Mouse (Mus musculus) cerebellum, adult 8-10 months (tissue): ENCODE measurements around the gene Vps52.
"Not testable (repeated sequence)": the region's sequence is repeated elsewhere in the genome, so short reads cannot be mapped to it uniquely, and the experiment has no call there.

ENCODE experiments used
- DNase-seq: peaks from one replicate; pipeline ENCODE4 v3.0.0; 2022

The Vps52 gene

DNA sequence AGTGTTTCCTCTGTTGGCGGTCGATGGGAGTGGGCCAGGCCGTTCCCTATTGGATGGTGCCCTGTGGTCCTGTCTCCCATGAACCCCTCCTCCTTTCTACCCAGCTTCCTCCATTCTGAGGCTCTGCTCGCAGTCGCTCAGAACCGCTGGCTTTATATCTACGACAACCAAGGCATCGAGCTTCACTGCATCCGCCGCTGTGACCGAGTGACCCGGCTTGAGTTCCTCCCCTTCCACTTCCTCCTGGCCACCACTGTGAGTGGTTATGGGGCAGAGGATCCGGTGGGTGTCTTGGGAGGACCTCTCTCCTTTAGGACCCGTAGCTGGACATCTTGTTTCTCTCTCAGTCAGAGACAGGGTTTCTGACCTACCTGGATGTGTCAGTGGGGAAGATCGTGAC, 12.2 kb upstream of the Vps52 start:
- no peak for DNase-seq

DNA sequence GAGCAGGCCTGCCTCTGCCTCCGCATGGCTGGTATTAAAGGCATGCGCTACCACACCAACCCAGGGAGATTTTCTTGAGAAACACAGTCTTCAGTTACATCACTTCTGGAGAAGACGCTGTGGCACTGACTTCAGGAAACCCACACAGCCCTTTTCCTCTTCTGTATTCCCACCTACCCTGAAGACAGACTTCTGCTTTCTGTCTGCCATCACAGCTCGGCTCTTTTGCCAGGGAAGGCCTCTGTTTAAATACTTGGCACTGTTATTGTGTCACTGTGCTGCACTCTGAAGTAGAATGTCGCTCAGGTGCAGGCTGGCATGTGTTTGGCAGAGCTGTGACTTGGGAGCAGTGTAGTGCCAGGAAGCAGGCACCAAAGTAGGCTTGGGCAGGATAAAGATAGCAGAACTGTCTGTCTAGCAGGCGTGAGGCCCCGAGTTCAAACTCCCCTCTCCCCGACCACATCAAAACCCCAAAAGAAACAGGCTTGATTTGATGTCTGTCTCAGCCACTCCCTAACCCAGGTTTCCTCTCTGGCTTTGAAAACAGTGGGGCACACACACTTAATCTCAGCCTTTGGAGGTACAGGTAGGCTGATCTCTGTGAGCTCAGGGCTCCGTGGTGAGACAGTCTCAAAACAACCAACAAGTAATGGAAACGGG, 8.1 kb upstream of the Vps52 start:
- DNase-seq: no peak

DNA sequence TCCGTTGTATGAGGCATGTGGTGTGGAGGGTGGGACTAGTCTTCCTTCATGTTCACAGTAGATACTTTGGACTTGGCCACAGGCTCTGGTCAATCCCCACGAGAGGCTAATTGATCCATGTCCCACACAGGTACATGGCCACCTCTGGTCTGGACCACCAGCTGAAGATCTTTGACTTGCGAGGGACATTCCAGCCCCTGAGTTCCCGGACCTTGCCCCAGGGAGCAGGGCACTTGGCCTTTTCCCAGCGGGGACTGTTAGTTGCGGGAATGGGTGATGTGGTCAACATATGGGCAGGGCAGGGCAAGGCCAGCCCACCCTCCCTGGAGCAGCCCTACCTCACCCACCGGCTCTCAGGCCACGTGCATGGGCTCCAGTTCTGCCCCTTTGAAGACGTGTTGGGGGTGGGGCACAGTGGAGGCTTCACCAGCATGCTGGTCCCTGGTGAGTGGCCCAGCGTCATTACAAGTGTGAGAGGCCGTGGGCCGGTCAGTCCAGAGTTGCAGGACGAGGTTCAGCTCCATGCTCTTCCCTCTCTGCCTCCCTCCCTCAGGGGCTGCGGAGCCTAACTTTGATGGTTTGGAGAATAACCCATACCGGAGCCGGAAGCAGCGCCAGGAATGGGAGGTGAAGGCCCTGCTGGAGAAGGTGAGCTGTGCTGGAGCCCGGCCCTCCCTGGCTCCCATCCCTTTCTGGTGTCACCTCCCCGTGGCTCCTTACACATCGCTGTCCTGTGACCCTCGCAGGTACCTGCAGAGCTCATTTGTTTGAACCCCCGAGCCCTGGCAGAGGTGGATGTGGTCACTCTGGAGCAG, 7.3 kb upstream of the Vps52 start:
- peak; percentile 21 for DNase-seq

DNA sequence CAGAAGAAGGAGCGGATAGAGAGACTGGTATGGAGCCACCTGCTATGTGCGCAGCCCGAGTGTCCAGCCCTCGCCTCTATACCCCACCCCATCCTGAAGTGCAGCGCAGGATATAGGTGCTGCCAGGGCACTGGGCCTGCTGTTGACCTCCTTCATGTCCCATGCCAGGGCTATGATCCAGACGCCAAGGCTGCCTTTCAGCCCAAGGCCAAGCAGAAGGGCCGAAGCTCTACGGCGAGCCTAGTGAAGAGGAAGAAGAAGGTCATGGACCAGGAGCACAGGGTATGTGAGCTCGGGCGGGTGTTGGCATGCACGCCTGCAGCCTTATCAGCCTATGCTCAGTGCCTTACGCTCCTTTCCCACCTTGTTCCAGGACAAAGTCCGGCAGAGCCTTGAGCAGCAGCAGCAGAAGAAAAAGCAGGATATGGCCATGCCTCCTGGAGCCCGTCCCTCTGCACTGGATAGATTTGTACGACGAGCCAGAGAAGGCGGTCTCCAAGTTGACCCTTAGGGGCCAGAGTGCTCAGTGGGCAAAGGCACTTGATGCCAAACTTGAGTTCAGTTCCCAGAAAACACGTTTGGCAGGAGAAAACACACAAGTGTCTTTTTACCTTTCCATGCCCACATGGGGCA, 6.6 kb upstream of the Vps52 start:
- DNase-seq: peak; percentile 13

DNA sequence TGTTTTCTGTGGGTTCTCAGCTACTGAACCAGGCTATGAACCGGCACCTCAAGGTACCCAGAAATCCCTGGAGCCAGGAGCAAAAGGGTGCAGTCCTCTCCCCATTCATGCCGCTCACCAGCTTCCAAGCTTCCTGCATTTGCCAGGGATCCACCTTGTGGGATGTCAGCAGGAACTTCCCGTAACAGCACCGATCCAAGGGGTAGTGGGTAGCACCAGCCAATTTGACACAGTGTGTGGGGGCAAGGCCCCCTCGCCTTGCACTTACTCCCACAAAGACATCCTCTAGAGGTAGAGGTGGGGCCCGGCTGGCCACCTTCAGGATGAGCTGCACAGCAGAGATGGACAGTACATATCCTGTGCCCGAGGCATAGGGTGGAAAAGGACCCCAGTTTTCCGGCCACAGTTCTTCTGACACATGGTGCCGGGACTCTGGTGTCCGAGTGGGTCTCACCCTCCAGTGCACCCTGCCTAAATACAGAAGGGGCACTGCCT, 5.4 kb upstream of the Vps52 start:
- DNase-seq: peak; percentile 23

DNA sequence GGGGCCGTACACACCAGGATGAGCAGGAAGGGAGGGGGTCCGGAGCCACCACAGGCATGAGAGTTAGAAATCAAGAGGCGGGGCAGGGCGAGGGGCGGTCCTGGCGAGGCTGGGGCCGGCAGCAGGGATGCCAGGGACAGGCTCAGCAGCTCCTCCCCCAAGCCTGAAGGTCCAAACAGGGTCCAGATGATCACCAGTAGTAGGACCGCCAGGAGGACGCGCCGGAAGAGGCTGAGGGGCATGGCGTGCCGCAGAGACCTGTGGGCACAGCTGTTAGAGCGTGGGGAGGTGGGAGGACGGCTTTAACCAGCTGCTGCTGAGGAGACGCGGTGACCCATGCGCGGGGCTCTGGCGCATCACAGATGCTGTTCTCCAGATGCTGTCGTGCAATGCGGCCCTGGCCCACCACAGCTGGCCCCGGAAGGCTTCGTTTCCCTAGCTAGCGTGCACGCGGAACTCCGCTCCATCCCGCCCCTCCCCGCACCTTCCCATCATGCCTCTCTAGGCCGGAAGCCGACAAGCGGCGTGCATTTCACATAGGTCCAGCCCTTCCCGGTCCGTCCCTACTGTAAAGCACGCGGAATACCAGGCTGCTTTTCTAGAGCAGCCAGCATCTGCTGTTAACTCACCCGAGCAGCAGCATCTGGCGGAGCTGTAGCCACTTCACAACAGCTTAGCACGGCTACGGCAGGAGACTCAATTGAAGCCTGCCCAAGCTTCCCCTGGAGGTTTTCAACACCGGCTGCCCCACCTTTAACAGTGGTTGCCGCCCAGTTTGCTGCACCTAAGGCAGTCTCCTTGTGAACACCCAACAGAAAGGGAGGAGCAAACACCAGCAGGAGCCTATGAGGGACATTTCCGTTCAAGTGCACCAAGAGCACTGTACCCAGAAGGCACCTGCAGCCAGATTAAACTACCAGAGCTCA, 4.3 kb upstream of the Vps52 start, which contains the start of gene B3galt4:
B3galt4 (minus strand) TSS at position 468 of the 926 bp plus-strand sequence.
- peak; percentile 54 for DNase-seq

DNA sequence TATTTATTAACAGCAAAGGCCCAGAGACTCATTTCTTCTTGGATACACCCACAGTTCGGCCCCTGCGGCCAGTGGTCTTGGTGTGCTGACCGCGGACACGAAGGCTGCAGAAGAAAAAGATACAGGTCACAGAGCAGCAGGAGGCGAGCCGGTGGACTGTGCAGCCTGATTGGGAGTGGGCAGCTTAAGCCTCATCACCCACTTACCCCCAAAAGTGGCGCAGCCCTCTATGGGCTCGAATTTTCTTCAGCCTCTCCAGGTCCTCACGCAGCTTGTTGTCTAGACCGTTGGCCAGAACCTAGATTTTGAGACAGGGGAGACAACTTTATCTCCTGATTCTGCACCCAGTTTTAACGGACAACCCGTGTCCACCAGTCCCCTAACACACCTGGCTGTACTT, 3.6 kb upstream of the Vps52 start:
- DNase-seq: not testable (repeated sequence)

DNA sequence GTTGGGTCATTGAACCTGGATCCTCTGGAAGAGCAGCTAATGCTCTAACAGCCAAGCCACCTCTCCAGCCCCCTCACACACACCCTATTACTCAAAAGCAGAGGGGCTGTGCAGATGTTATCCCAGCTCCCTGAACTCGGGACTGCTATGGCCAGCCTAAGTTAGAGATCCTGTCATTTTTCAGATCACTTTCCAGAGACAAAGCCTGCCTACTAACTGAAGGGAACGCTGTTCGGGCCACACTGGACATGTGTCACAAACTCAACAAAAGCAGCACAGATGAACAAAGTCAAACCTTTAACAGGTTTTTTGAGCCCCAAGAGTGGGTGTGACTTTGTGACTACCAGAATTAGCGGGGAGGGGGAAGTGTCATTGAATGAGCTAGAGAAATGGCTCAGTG, 2.7 kb upstream of the Vps52 start:
- no peak for DNase-seq

DNA sequence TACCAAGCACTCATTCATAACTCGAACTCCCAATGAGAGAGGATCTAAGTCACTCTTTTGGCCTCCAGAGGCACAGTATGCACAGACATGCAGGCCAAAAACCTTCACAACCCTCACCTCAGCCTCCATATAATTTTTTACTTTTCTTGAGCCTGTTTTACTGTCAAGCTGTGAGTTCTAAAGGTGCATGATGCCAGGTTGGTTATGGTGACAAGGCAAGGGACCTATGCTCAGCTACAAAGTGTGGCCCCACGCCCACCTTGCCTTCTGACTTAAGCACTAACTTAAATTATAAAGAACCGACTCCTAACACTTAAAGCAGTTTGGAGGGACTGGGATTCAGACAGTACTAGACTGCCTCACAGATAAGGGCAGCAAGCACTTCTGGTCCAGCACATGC, 2.3 kb upstream of the Vps52 start:
- DNase-seq: no peak

DNA sequence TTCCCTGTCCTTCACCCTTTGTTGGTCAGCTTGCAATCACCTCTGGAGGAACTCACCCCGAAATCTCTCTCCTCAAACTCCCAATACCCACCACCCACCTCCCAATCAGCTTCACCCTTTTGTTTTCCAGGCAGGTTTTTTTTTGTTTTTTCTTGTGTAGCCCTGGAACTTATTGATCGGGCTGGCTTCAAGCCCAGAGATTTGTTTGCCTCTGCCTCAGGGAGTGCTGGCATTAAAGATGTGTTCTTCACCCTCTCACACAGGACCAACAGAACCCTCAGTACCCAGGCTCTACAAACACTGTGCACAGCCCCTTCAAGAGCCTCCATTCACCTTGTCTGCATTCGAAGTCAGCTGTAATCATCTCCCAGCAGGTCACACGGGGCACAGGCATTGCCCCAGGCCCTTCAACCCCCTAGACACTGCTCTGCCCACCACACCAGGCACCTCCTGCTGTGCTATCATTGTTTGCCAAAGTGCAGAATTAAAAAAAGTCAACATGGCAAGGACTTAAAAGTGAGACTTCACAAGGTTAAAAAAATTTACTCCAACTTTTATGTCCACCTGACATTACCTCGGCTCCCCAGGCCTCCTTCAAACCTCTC, 1.5 kb upstream of the Vps52 start:
- DNase-seq: no peak

DNA sequence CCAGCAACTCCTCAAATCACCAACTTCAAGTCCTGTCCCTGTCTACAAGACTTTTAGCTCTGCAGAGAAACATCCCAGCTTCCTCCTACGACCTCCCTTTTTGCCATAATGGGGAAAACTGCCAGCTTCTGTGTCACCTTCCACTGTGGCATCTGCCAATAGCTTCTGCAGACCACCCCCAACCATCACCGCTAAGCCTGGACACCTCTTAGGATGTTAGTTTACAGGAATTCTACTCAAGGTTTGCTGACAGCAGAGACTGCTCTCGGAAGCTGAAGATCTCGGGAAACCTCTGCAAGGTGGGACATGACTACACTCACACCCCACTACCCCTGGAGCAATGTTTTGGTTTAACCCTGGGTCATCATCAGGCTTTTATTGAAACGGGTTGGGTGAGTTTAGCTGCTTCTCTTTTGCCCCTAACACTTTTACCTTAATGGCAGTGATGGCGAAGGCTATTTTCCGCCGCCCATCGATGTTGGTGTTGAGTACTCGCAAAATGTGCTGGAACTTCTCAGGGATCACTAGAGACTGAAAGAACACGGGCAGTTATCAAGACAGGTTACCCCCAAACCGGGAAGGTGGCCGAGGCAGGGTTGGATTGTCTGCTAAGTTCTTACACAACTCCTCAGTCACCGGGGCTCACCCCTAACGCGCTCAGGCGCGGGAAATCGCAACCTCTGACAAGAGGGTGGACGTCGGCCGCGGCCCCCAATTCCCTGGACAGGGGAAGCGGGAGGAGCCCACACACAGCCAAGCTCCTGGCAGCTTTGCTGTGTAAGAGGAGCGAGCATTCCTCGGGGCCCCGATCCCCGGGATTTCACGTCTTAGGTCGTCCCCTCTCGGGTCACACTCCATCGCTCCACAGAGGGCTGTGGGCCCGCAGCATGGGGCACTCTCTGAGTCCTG, 712 bp upstream of the Vps52 start:
- DNase-seq: no peak

DNA sequence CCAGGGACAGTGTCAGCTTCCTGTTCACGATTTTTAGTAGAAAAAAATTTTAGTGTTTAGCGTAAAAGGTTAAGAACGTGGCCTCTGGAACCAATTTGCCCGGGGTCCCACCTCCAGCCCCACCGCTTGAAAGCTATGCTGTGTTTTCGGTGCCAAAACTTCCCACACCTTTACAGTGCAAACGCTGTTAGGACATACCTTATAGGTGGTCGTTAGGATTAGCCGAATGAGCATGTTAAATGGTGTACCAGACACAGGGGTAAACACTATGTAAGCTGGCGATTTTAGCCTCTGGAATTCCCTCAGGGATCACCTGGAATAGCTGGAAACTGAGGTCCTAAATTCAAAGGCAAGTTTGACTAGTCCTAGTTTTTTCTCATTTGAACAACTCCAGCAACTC, 724 bp downstream of the Vps52 start:
- DNase-seq: no peak

DNA sequence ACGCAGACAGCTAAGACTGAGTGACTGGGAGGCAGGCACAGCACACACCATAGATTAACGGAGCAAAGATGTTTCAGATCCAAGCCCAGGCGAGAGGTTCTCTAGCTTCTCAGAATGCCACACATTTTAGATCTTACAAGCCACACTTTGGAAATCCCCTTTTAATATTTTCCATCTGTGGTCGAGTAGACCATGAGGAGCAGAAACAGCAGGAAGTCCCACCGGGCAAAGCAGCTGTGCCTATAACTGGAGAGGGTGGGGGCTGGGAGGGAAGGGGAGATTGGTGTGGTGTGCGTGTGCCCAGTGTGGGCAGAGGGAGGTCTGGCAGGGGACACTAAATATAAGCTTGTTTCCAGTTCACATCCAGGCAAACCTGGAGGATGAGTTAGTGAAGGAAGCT, 1.9 kb downstream of the Vps52 start:
- DNase-seq: no peak

DNA sequence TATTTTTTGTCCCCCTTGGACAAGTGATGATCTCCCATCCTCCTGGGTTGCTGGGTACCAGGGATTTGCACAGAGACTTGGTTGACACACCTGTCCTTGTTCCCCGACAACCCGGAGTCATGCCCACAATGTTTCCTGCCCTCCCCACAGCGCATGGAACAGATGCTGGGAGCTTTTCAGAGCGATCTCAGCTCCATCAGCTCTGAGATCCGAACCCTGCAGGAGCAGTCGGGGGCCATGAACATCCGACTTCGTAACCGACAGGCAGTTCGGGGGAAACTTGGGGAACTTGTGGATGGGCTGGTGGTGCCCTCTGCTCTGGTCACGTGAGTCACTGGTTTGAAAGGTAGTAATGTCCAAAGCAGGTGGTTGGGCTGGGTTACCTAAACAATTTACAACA, 2.8 kb downstream of the Vps52 start:
- no peak for DNase-seq

DNA sequence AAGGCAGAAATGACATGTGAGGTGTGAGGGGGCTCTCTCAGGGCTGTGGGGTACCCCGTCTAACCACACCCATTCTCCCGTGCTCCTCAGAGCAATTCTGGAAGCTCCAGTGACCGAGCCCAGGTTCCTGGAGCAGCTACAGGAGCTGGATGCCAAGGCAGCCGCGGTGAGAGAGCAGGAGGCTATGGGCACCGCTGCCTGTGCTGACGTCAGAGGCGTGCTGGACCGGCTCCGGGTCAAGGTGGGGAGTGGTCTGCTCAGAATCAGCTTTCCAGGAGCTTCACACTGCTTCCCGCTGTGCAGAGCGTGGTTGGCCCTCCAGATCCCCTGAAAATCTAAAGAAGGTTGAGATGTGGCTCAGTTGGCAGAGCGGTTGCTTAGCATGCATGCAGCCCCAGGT, 3.5 kb downstream of the Vps52 start:
- no peak for DNase-seq

DNA sequence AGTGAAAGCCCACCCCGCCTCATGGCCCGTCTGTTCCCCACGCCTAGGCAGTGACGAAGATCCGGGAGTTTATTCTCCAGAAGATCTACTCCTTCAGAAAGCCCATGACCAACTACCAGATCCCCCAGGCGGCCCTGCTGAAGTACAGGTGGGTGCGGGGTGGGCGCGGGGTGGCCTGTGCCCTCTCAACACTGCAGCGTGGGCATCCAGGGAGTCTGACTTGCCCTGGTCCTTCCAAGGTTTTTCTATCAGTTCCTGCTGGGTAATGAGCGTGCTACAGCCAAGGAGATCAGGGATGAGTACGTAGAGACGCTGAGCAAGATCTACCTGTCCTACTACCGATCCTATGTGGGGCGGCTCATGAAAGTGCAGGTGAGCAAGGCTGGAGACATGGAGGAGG, 4.3 kb downstream of the Vps52 start:
- no peak for DNase-seq

DNA sequence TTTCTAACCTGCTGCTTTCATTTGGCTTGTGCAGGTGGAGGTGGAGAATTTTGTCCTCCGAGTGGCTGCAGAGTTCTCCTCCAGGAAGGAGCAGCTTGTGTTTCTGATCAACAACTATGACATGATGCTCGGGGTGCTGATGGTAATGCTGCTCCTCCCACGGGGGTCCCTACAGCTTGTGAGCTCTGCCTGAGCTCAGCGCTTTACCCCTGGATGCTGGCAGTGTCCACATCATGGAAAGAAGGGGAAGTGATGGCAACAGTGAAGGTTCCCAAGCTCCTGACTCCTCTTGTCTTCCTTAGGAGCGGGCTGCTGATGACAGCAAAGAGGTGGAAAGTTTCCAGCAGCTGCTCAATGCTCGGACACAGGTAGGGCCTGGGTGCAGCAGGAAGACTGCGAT, 7.3 kb downstream of the Vps52 start:
- DNase-seq: no peak

DNA sequence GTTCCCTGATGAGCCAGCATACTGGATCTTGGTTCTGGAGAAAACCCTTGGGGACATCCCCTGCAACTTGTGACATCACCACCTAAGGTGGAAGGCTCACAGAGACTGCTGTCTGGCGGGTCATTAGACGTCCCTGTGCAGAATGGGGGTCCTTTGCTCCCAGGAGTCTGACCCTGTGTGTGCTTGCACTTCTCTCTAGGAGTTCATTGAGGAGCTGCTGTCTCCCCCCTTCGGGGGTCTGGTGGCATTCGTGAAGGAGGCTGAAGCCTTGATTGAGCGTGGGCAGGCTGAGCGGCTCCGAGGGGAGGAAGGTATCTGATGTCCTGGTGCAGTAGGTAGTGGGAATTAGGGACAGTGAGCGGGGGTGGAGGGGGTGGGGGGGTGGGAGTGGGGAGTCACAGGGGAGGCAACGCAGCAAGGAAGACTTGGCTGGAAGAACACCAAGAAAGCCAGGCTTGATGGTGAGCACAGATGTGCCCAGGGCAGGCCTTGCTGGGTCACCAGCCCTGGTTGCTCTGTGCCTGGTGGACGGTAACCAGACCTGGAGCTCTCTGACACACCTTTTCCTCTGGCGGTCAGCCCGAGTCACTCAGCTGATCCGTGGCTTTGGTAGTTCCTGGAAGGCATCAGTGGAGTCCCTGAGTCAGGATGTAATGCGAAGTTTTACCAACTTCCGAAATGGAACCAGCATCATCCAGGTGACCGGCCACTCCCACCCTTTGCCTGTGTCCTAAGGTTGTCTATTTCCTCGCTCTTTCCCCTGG, 9.7 kb downstream of the Vps52 start:
- no peak for DNase-seq

DNA sequence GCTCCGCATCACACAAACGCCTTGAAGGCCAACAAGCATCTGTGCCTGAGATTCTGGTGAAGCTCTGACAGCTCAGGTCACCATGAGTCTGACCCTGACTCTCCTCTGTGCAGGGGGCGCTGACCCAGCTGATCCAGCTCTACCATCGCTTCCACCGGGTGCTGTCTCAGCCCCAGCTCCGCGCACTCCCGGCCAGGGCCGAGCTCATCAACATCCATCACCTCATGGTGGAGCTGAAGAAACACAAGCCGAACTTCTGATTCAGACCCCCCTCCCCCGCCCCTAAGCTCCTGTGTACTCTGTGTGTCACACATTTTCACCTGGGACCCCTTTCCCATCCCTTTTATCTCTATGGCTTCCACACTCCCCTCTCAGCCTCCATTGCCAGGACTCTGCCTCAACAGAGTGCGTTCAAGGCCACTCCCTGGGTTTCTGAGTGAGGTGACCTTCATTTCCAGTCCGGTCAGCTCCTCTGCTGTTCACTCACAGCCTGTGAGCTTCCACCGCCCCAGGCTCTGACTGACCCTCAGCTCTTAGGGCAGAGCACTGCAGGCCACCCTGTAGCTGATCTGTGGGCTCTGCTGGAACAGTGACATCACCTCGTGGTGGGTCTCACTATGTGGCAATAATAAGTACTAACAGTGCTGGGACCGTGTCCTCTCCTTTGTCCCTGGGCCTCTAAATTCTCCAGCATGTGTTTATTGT, 10.4 kb downstream of the Vps52 start:
- DNase-seq: no peak

DNA sequence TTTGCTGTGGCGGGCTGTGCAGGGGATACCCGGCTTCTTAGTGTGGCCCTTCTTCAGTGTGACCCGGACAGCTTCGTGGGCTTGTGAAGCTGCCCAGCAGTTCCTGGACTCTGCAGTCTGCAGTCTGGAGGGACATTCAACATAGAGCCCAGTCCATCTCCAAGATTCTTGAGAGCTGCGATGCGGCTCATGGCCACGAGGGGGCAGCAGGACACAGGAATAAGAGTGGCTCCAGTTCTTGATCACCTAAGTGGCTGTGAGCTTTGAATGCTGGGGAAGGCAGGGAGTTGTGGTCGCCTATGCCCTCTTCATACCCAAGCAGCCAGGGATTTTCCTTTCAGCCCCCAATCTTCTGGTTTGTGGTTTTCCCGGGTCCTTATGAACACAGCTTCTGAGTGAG, 12.9 kb downstream of the Vps52 start:
- peak; percentile 74 for DNase-seq
